Mouse (Mus musculus) kidney, adult 10 weeks (tissue): ENCODE measurements around the gene Gm5726. TPM values are rescaled to one million over a fixed set of nuclear protein-coding genes. Genes with fewer than 3 reads are reported as not detected.

Experiments
- polyA plus RNA-seq: library from polyadenylated mRNA; stranded (reverse); fragments of 350-450 nt; fragmentation: Illumina TruSeq; extraction: RNeasy Lipid Tissue Mini Kit (QIAGEN cat#74804); gene quantifications from one replicate; pipeline ENCODE4 v1.2.3, GENCODE M21; 2014; ENCODE audit warnings: low read depth, low replicate concordance

The Gm5726 gene
- not detected for polyA plus RNA-seq

DNA sequence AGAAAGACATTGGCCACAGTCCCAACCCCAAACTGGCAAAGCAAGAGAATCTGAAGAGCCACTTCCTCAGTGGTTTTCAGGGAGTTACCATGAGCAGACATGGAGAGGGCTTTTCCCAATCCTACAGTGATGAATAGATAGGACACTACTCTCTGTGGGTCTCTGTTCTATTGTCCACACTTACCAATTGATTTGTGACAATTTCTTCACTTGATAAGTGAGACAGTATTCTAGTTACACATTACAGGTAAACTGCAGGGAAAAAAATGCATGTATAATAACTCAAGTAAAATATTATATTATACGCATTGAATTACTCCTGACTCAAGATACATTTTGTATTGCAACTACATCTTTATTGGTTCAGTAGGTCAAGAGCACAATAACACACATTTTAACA lies at the start of gene Gm5726:
Gene Gm5726, minus strand, starts transcription at position 101 of the 400 bp plus-strand sequence.

DNA sequence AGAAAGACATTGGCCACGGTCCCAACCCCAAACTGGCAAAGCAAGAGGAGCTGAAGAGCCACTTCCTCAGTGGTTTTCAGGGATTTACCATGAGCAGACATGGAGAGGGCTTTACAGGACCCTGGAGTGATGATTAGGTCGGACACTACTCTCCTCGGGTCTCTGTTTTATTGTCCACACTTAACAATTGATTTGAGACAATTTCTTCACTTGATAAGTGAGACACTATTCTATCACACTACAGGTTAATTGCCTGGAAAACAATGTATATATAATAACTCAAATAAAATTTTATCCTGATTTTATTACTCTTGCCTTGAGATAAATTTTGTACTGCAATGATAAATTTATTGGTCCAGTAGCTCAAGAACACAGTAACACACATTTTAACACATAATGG lies 30.6 kb upstream of the Gm5726 start, which contains the start of gene Gm4141:
Gene Gm4141, minus strand, starts transcription at position 101 of the 400 bp plus-strand sequence.

DNA sequence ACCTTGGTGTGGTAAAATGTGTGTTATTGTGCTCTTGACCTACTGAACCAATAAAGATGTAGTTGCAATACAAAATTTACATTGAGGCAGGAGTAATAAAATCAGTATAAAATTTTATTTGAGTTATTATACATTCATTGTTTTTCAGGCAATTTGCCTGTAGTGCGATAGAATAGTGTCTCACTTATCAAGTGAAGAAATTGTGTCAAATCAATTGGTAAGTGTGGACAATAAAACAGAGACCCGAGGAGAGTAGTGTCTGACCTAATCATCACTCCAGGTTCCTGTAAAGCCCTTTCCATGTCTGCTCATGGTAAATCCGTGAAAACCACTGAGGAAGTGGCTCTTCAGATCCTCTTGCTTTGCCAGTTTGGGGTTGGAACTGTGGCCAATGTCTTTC lies 12.0 kb downstream of the Gm5726 start, which contains the start of gene Vmn1r104:
Gene Vmn1r104, plus strand, starts transcription at position 301 of the 400 bp plus-strand sequence.

DNA sequence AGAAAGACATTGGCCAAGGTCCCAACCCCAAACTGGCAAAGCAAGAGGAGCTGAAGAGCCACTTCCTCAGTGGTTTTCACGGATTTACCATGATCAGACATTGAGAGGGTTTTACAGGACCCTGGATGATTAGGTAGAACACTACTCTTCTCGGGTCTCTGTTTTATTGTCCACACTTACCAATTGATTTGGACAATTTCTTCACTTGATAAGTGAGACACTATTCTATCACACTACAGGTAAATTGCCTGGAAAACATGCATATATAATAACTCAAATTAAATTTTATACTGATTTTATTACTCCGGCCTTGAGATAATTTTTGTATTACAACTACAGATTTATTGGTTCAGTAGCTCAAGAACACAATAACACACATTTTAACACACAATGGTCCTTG lies 35.1 kb downstream of the Gm5726 start, which contains the start of gene Vmn1r103:
Gene Vmn1r103, minus strand, starts transcription at position 101 of the 400 bp plus-strand sequence.

Other genes with a start within 250 kb of the Gm5726 start
- gene Gm4133, start 211.7 kb downstream of the Gm5726 start, polyA plus RNA-seq = not detected
- not detected for gene Gm5728, start 170.3 kb downstream of the Gm5726 start, polyA plus RNA-seq
- not detected for gene Vmn1r100, start 127.8 kb downstream of the Gm5726 start, polyA plus RNA-seq
- not detected for gene Vmn1r101, start 103.2 kb downstream of the Gm5726 start, polyA plus RNA-seq
- gene Gm10670, start 70.8 kb downstream of the Gm5726 start, polyA plus RNA-seq = not detected
- not detected for gene Vmn1r103, start 35.2 kb downstream of the Gm5726 start, polyA plus RNA-seq
- not detected for gene Vmn1r104, start 11.9 kb downstream of the Gm5726 start, polyA plus RNA-seq
- gene Gm4141, start 30.5 kb upstream of the Gm5726 start, polyA plus RNA-seq = not detected
- gene Gm4513, start 53.3 kb upstream of the Gm5726 start, polyA plus RNA-seq = not detected
- gene Vmn1r107, start 123.2 kb upstream of the Gm5726 start, polyA plus RNA-seq = not detected
- gene Vmn1r111, start 157.5 kb upstream of the Gm5726 start, polyA plus RNA-seq = not detected
- gene Gm10668, start 184.9 kb upstream of the Gm5726 start, polyA plus RNA-seq = not detected
- not detected for gene Vmn1r112, start 225.4 kb upstream of the Gm5726 start, polyA plus RNA-seq
- not detected for gene Vmn1r113, start 241.5 kb upstream of the Gm5726 start, polyA plus RNA-seq